ENCODE assay signal across 8 mouse cellular contexts in the genomic region with DNA sequence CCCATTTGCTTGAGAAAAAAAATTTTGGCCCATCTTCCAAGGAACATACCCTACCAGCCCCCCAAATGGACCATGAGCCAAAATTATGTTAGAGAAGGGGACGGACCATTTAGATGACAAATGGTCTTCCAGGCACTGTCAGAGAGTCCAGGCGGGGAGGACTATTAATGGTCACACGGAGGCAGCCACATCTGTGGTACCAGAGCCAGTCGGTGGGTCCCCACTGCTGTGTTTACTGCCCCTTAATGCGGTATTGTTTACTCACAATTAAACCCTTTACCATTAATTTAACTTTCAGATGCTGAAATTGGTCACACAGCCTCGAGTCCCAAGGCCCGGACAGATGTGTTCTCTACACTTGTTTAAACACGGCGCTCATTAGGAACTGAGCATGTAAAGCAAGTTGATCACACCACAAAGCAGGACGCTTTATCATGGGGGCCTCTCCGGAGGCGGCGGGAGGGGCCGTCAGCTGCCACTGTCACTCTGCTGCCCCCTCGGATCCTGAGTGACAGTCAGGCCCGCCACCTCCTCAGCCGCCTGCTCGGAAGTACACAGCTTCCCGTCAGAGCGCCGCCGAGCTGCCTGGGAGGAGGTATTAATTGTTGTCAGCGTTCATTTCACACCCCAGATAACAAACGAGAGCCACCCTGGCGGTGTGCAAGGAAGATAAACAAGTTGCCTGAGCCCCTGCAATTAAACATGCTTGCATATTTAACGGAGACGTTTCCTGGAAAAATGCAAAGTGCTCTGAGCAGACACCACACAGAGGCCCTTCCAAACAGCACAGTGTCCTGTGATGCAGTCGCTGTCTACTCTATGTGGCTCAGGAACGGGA.
A peak's percentile ranks its signal among the peaks of the same experiment; 100 is the strongest.
DNase-seq lines count a peak whose midpoint lies in the region; ATAC-seq and TF ChIP-seq lines count a peak whose summit lies in the region.

No protein-coding gene starts in this region.

- 0 out of 2 replicates have a peak overlapping the region, but pooled peaks have one; percentile 16 for H3K9ac ChIP-seq in heart, postnatal 0 days (replicated peaks; ENCODE audit: low read depth, low read length)
- no peak overlapping the region for H3K9ac ChIP-seq in midbrain, embryonic 15.5 days

- peak; percentile 23 for DNase-seq in gastrocnemius, postnatal 10 days
- DNase-seq in gastrocnemius, adult 8-10 months (ENCODE audit: low spot score in 2 of 2): no peak
- DNase-seq in embryo, embryonic 10 days (ENCODE audit: low spot score): peak; percentile 72
- DNase-seq in heart, postnatal 0 days (ENCODE audit: low spot score): peak; percentile 29
- DNase-seq in kidney, postnatal 25 days: peak; percentile 31 to 72
- no peak for DNase-seq in spleen, adult 18-20 months
- DNase-seq in ovary, postnatal 14 days (ENCODE audit: low spot score): no peak

- peak overlapping the region; percentile 28 for H3K4me3 ChIP-seq in heart, postnatal 0 days (ENCODE audit: low read depth, low read length)
- peak overlapping the region; percentile 14 for H3K4me3 ChIP-seq in midbrain, embryonic 15.5 days

- no peaks in the 10 kb centered on the region for H3K36me3 ChIP-seq in heart, postnatal 0 days (replicated peaks; ENCODE audit: control insufficient read depth, insufficient read depth, low read length)
- no peaks in the 10 kb centered on the region for H3K36me3 ChIP-seq in midbrain, embryonic 15.5 days (replicated peaks)

- ATAC-seq in heart, postnatal 0 days (ENCODE audit: insufficient read depth, low read depth): peak; percentile 75
- peak; percentile 72; the same call in 1 of the 2 replicates for ATAC-seq in midbrain, embryonic 15.5 days (replicated peaks)

- H3K9me3 ChIP-seq in heart, postnatal 0 days (replicated peaks; ENCODE audit: control insufficient read depth, low read length): no peaks in the 10 kb centered on the region
- H3K9me3 ChIP-seq in midbrain, embryonic 15.5 days: no peaks in the 10 kb centered on the region

- 13% methylated on average over 29 of the region's 29 CpGs for WGBS in heart, postnatal 0 days
- WGBS in midbrain, embryonic 15.5 days: 12% methylated on average over 29 of the region's 29 CpGs

- H3K4me1 ChIP-seq in heart, postnatal 0 days (ENCODE audit: control insufficient read depth, insufficient read depth): peaks cover 11% of the 10 kb centered on the region
- peaks cover 13% of the 10 kb centered on the region for H3K4me1 ChIP-seq in midbrain, embryonic 15.5 days

- peak; percentile 14; the same call in 1 of the 2 replicates for TF ChIP-seq CTCF in heart, postnatal 0 days (IDR thresholded peaks at IDR 0.05; ENCODE audit: low read depth)

- H3K4me2 ChIP-seq in heart, postnatal 0 days (ENCODE audit: low read depth, low read length): peak overlapping the region; percentile 50
- H3K4me2 ChIP-seq in midbrain, embryonic 15.5 days: peak overlapping the region; percentile 43

- TF ChIP-seq EP300 in heart, postnatal 0 days (IDR thresholded peaks at IDR 0.05; ENCODE audit: low read depth): no peak

- H3K27ac ChIP-seq in heart, postnatal 0 days (ENCODE audit: low read depth): no peak overlapping the region
- H3K27ac ChIP-seq in midbrain, embryonic 15.5 days: no peak overlapping the region

- H3K27me3 ChIP-seq in heart, postnatal 0 days (ENCODE audit: control insufficient read depth, insufficient read depth, low read length): no peaks in the 10 kb centered on the region
- H3K27me3 ChIP-seq in midbrain, embryonic 15.5 days (replicated peaks): peaks cover 15% of the 10 kb centered on the region

Comparison
In these comparisons a context has a peak if more than half of its experiments do, and no peak if none do; other contexts are left out.
1. DNase-seq: peak in gastrocnemius, postnatal 10 days (single experiment), embryo, embryonic 10 days (single experiment), heart, postnatal 0 days (single experiment) and kidney, postnatal 25 days (2 of 2); none in gastrocnemius, adult 8-10 months (0 of 2), spleen, adult 18-20 months (0 of 2) and ovary, postnatal 14 days (single experiment).